Mouse (Mus musculus): ENCODE measurements around the gene Shld2.

The Shld2 gene

GRCm38 (mm10) chr14:34309266-34309665 is 1.0 kb downstream of the Shld2 start:
- Histone ChIP-seq H3K9me3 (ENCODE audit: low read length) (no peaks in the 10 kb centered on the region), H3K36me3 (ENCODE audit: insufficient read depth, low read length) (peaks cover 23% of the 10 kb centered on the region; the same call in 1 of the 2 replicates), H3K27me3 (ENCODE audit: insufficient read depth, low read length) (no peaks in the 10 kb centered on the region), H3K4me1 (replicated peaks; ENCODE audit: low read depth, low read length) (peaks cover 49% of the 10 kb centered on the region), H3K4me3 (replicated peaks; ENCODE audit: low read length) (peak overlapping the region; percentile 98)
- no peak for TF ChIP-seq POU5F1 (IDR thresholded peaks at IDR 0.05; ENCODE audit: borderline replicate concordance, low read length)
- TF ChIP-seq NANOG (IDR thresholded peaks at IDR 0.05; ENCODE audit: borderline replicate concordance, low read length): no peak
- no peak for TF ChIP-seq CTCF (conservative IDR thresholded peaks at IDR 0.05; ENCODE audit: low read length)

- Histone ChIP-seq H3K9me3 (ENCODE audit: low read length) (no peaks in the 10 kb centered on the region), H3K4me3 (replicated peaks; ENCODE audit: low read length) (peak overlapping the region; percentile 14; the same call in 1 of the 2 replicates), H3K36me3 (ENCODE audit: insufficient read depth, low read length) (peaks cover 23% of the 10 kb centered on the region), H3K4me1 (replicated peaks; ENCODE audit: low read depth, low read length) (peaks cover 60% of the 10 kb centered on the region), H3K27me3 (ENCODE audit: insufficient read depth, low read length) (no peaks in the 10 kb centered on the region; the same call in 1 of the 2 replicates)
- TF ChIP-seq NANOG (IDR thresholded peaks at IDR 0.05; ENCODE audit: borderline replicate concordance, low read length) (no peak), CTCF (conservative IDR thresholded peaks at IDR 0.05; ENCODE audit: low read length) (no peak)
These were observed 7.0 kb downstream of the Shld2 start for GRCm38 (mm10) chr14:34303265-34303680.

GRCm38 (mm10) chr14:34302681-34303242 is 7.5 kb downstream of the Shld2 start:
- Histone ChIP-seq H3K27me3 (ENCODE audit: insufficient read depth, low read length) (no peaks in the 10 kb centered on the region; the same call in 1 of the 2 replicates), H3K36me3 (ENCODE audit: insufficient read depth, low read length) (peaks cover 23% of the 10 kb centered on the region), H3K4me1 (replicated peaks; ENCODE audit: low read depth, low read length) (peaks cover 62% of the 10 kb centered on the region), H3K4me3 (replicated peaks; ENCODE audit: low read length) (no peak overlapping the region), H3K9me3 (ENCODE audit: low read length) (no peaks in the 10 kb centered on the region)
- TF ChIP-seq CTCF (conservative IDR thresholded peaks at IDR 0.05; ENCODE audit: low read length) (no peak), NANOG (IDR thresholded peaks at IDR 0.05; ENCODE audit: borderline replicate concordance, low read length) (no peak), POU5F1 (IDR thresholded peaks at IDR 0.05; ENCODE audit: borderline replicate concordance, low read length) (no peak)

GRCm38 (mm10) chr14:34298871-34299700 is 11.2 kb downstream of the Shld2 start:
- no peaks in the 10 kb centered on the region for H3K9me3 ChIP-seq (ENCODE audit: low read length)
- H3K4me1 ChIP-seq (replicated peaks; ENCODE audit: low read depth, low read length): peaks cover 65% of the 10 kb centered on the region
- H3K4me3 ChIP-seq (replicated peaks; ENCODE audit: low read length): no peak overlapping the region
- H3K27me3 ChIP-seq (ENCODE audit: insufficient read depth, low read length): no peaks in the 10 kb centered on the region; the same call in 1 of the 2 replicates
- TF ChIP-seq NANOG (IDR thresholded peaks at IDR 0.05; ENCODE audit: borderline replicate concordance, low read length) (no peak), POU5F1 (IDR thresholded peaks at IDR 0.05; ENCODE audit: borderline replicate concordance, low read length) (no peak), CTCF (conservative IDR thresholded peaks at IDR 0.05; ENCODE audit: low read length) (no peak)
- H3K36me3 ChIP-seq (ENCODE audit: insufficient read depth, low read length): peaks cover 14% of the 10 kb centered on the region

GRCm38 (mm10) chr14:34297634-34298033 is 12.7 kb downstream of the Shld2 start:
- H3K4me3 ChIP-seq (replicated peaks; ENCODE audit: low read length): no peak overlapping the region
- H3K4me1 ChIP-seq (replicated peaks; ENCODE audit: low read depth, low read length): peaks cover 50% of the 10 kb centered on the region
- TF ChIP-seq POU5F1 (IDR thresholded peaks at IDR 0.05; ENCODE audit: borderline replicate concordance, low read length) (no peak), CTCF (conservative IDR thresholded peaks at IDR 0.05; ENCODE audit: low read length) (no peak), NANOG (IDR thresholded peaks at IDR 0.05; ENCODE audit: borderline replicate concordance, low read length) (no peak; the same call in 1 of the 2 replicates)
- H3K27me3 ChIP-seq (ENCODE audit: insufficient read depth, low read length): no peaks in the 10 kb centered on the region; the same call in 1 of the 2 replicates
- H3K9me3 ChIP-seq (ENCODE audit: low read length): no peaks in the 10 kb centered on the region
- H3K36me3 ChIP-seq (ENCODE audit: insufficient read depth, low read length): peaks cover 14% of the 10 kb centered on the region

GRCm38 (mm10) chr14:34297038-34297437 is 13.3 kb downstream of the Shld2 start:
- H3K36me3 ChIP-seq (ENCODE audit: insufficient read depth, low read length): peaks cover 10% of the 10 kb centered on the region
- no peaks in the 10 kb centered on the region for H3K9me3 ChIP-seq (ENCODE audit: low read length)
- peaks cover 44% of the 10 kb centered on the region for H3K4me1 ChIP-seq (replicated peaks; ENCODE audit: low read depth, low read length)
- H3K27me3 ChIP-seq (ENCODE audit: insufficient read depth, low read length): no peaks in the 10 kb centered on the region; the same call in 1 of the 2 replicates
- TF ChIP-seq CTCF (conservative IDR thresholded peaks at IDR 0.05; ENCODE audit: low read length): no peak
- TF ChIP-seq POU5F1 (IDR thresholded peaks at IDR 0.05; ENCODE audit: borderline replicate concordance, low read length): no peak
- TF ChIP-seq NANOG (IDR thresholded peaks at IDR 0.05; ENCODE audit: borderline replicate concordance, low read length): no peak
- H3K4me3 ChIP-seq (replicated peaks; ENCODE audit: low read length): no peak overlapping the region

GRCm38 (mm10) chr14:34296350-34296749 is 13.9 kb downstream of the Shld2 start:
- TF ChIP-seq POU5F1 (IDR thresholded peaks at IDR 0.05; ENCODE audit: borderline replicate concordance, low read length) (no peak), CTCF (conservative IDR thresholded peaks at IDR 0.05; ENCODE audit: low read length) (no peak), NANOG (IDR thresholded peaks at IDR 0.05; ENCODE audit: borderline replicate concordance, low read length) (no peak)
- Histone ChIP-seq H3K4me3 (replicated peaks; ENCODE audit: low read length) (no peak overlapping the region), H3K4me1 (replicated peaks; ENCODE audit: low read depth, low read length) (peaks cover 43% of the 10 kb centered on the region), H3K27me3 (ENCODE audit: insufficient read depth, low read length) (no peaks in the 10 kb centered on the region; the same call in 1 of the 2 replicates), H3K9me3 (ENCODE audit: low read length) (no peaks in the 10 kb centered on the region), H3K36me3 (ENCODE audit: insufficient read depth, low read length) (peaks cover 3% of the 10 kb centered on the region; the same call in 1 of the 2 replicates)

- Histone ChIP-seq H3K27me3 (ENCODE audit: insufficient read depth, low read length) (no peaks in the 10 kb centered on the region), H3K36me3 (ENCODE audit: insufficient read depth, low read length) (no peaks in the 10 kb centered on the region; the same call in 1 of the 2 replicates), H3K4me3 (replicated peaks; ENCODE audit: low read length) (no peak overlapping the region), H3K9me3 (ENCODE audit: low read length) (no peaks in the 10 kb centered on the region), H3K4me1 (replicated peaks; ENCODE audit: low read depth, low read length) (peaks cover 31% of the 10 kb centered on the region)
- TF ChIP-seq NANOG (IDR thresholded peaks at IDR 0.05; ENCODE audit: borderline replicate concordance, low read length) (no peak), POU5F1 (IDR thresholded peaks at IDR 0.05; ENCODE audit: borderline replicate concordance, low read length) (no peak), CTCF (conservative IDR thresholded peaks at IDR 0.05; ENCODE audit: low read length) (no peak)
These were observed 16.7 kb downstream of the Shld2 start for GRCm38 (mm10) chr14:34293641-34294040.
